Mouse (Mus musculus): ENCODE data around the gene Lrrc9. TPM values are rescaled to one million over a fixed set of nuclear protein-coding genes. Genes with fewer than 3 reads are reported as not detected.

Lrrc9 gene
- polyA plus RNA-seq, 1 experiment = 0.18 TPM

- Histone ChIP-seq H3K4me1 (replicated peaks; ENCODE audit: control insufficient read depth, insufficient read depth, low read length) (peaks cover 2% of the 10 kb centered on the region; the same call in 1 of the 2 replicates), H3K27me3 (ENCODE audit: control insufficient read depth, insufficient read depth, low read length) (no peaks in the 10 kb centered on the region), H3K4me3 (ENCODE audit: control insufficient read depth, insufficient read depth, low read length) (no peak overlapping the region), H3K27ac (ENCODE audit: control insufficient read depth, insufficient read depth, low read length) (no peak overlapping the region), H3K36me3 (ENCODE audit: control insufficient read depth, insufficient read depth, low read length) (no peaks in the 10 kb centered on the region)
- TF ChIP-seq CTCF (IDR thresholded peaks at IDR 0.05; ENCODE audit: borderline replicate concordance, control insufficient read depth, extremely low read depth, insufficient read depth, low read length, poor library complexity) = no peak
- no peak for TF ChIP-seq POLR2A (IDR thresholded peaks at IDR 0.05; ENCODE audit: control insufficient read depth, extremely low read depth, insufficient read depth, low read length, poor library complexity)
- DNase-seq = no peak
- 96% methylated on average over 10 of the region's 10 CpGs for WGBS
These were observed 96.9 kb downstream of the Lrrc9 start for GRCm38 (mm10) chr12:72538571-72538970.

- WGBS = 94% methylated on average over 4 of the region's 4 CpGs
- Histone ChIP-seq H3K36me3 (ENCODE audit: control insufficient read depth, insufficient read depth, low read length) (no peaks in the 10 kb centered on the region), H3K4me3 (ENCODE audit: control insufficient read depth, insufficient read depth, low read length) (no peak overlapping the region), H3K27me3 (ENCODE audit: control insufficient read depth, insufficient read depth, low read length) (no peaks in the 10 kb centered on the region), H3K4me1 (replicated peaks; ENCODE audit: control insufficient read depth, insufficient read depth, low read length) (no peaks in the 10 kb centered on the region), H3K27ac (ENCODE audit: control insufficient read depth, insufficient read depth, low read length) (no peak overlapping the region)
- DNase-seq = no peak
- no peak for TF ChIP-seq CTCF (IDR thresholded peaks at IDR 0.05; ENCODE audit: borderline replicate concordance, control insufficient read depth, extremely low read depth, insufficient read depth, low read length, poor library complexity)
- TF ChIP-seq POLR2A (IDR thresholded peaks at IDR 0.05; ENCODE audit: control insufficient read depth, extremely low read depth, insufficient read depth, low read length, poor library complexity) = no peak
These were observed 112.7 kb downstream of the Lrrc9 start for GRCm38 (mm10) chr12:72554347-72554746.

DNA sequence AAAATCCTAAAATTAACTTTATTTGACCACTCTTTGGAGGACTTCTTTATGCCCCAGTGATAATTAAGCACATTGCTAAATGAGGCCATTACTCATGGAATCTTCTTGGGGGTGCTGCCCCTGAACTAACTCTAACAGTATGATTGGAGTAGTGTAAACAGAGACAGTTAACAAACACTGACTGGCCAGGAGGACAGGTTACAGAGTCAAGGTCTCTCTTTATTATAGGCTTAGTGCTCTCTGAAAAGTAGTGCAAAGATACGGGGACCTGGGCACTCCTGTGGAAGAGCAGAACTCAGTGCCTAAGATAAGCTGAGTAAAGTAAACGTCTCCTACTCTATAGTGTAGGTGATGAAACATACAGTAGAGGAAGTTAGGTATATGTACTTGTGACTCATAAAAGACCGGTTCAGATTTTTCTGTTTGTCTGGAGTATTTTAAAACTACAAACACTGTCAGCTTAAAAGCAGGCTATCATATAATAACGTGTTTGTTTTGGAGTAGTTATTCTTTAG lies 122.7 kb downstream of the Lrrc9 start:
- no peaks in the 10 kb centered on the region for H3K4me1 ChIP-seq (replicated peaks; ENCODE audit: control insufficient read depth, insufficient read depth, low read length)
- no peak overlapping the region for H3K4me3 ChIP-seq (ENCODE audit: control insufficient read depth, insufficient read depth, low read length)
- H3K27ac ChIP-seq (ENCODE audit: control insufficient read depth, insufficient read depth, low read length) = no peak overlapping the region
- no peaks in the 10 kb centered on the region for H3K36me3 ChIP-seq (ENCODE audit: control insufficient read depth, insufficient read depth, low read length)
- no peak for TF ChIP-seq POLR2A (IDR thresholded peaks at IDR 0.05; ENCODE audit: control insufficient read depth, extremely low read depth, insufficient read depth, low read length, poor library complexity)
- no peak for TF ChIP-seq CTCF (IDR thresholded peaks at IDR 0.05; ENCODE audit: borderline replicate concordance, control insufficient read depth, extremely low read depth, insufficient read depth, low read length, poor library complexity)
- WGBS = 91% methylated on average over 4 of the region's 4 CpGs
- DNase-seq = no peak
- no peaks in the 10 kb centered on the region for H3K27me3 ChIP-seq (ENCODE audit: control insufficient read depth, insufficient read depth, low read length)

Other genes starting within 250 kb of the Lrrc9 start
- 1.6 and 1.9 TPM in 2 replicates for gene Rtn1, start 32.8 kb upstream of the Lrrc9 start, polyA plus RNA-seq (2012; rRNA removed)
- gene Pcnx4, start 94.5 kb downstream of the Lrrc9 start, polyA plus RNA-seq (2012; rRNA removed) = 3.8 and 4.8 TPM in 2 replicates
- 0.23 TPM in 1 of 2 replicates, not detected in the other for gene Gm4756, start 207.8 kb downstream of the Lrrc9 start, polyA plus RNA-seq (2012; rRNA removed)
- gene Dhrs7, start 223.0 kb downstream of the Lrrc9 start, polyA plus RNA-seq (2012; rRNA removed) = 16.9 and 17.1 TPM in 2 replicates

Measured in thymus, adult 2 months (tissue).